Comparison of ENCODE assay signal across 10 mouse cellular contexts in the genomic region with DNA sequence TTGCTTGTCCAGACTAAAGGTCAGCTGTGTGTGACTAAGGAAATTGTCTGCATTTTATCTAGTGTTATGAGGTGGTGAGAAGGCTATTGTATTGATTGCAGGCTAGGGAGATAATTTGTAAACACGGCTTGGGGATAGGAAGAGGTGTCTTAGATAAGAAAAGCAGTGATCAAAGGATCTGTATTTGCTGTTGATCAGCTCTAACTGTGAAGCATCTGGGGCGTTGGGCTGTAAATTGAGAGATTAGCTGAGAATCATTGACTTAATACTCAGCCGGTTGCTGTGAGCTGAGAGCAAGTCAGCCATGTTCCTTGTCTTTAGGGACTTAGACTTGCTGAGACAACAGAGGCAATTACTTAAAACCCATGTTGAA. TPM values are rescaled to one million over a fixed set of nuclear protein-coding genes. Genes with fewer than 3 reads are reported as not detected.
DNase-seq lines count a peak whose midpoint lies in the region; ATAC-seq and TF ChIP-seq lines count a peak whose summit lies in the region.
"Had no signal": no experiment of that assay in that cellular context is flagged by ENCODE, and none has a peak within 500 bp of the region (broad histone marks: within the 10 kb centered on the region; RNA-seq: fewer than 3 reads in every experiment).

No protein-coding gene starts in this region.

- no peaks in the 10 kb centered on the region for H3K36me3 ChIP-seq in hindbrain, embryonic 10.5 days
- H3K36me3 ChIP-seq in hindbrain, embryonic 11.5 days (ENCODE audit: control insufficient read depth, insufficient read depth, low read length): no peaks in the 10 kb centered on the region
- no peaks in the 10 kb centered on the region for H3K36me3 ChIP-seq in intestine, embryonic 15.5 days
- H3K36me3 ChIP-seq in myocyte (ENCODE audit: control insufficient read depth, insufficient read depth): no peaks in the 10 kb centered on the region
- H3K36me3 ChIP-seq: liver, embryonic 15.5 days had no signal

- no peak overlapping the region for H3K4me3 ChIP-seq in hindbrain, embryonic 10.5 days
- no peak overlapping the region for H3K4me3 ChIP-seq in hindbrain, embryonic 11.5 days (ENCODE audit: low read depth, low read length)
- H3K4me3 ChIP-seq in intestine, embryonic 15.5 days (replicated peaks): no peak overlapping the region
- no peak overlapping the region for H3K4me3 ChIP-seq in myocyte
- H3K4me3 ChIP-seq: liver, embryonic 15.5 days had no signal

- no peaks in the 10 kb centered on the region for H3K27me3 ChIP-seq in hindbrain, embryonic 10.5 days (ENCODE audit: insufficient read depth, poor library complexity, severe bottlenecking)
- no peaks in the 10 kb centered on the region for H3K27me3 ChIP-seq in hindbrain, embryonic 11.5 days (ENCODE audit: control insufficient read depth, insufficient read depth, low read length)
- no peaks in the 10 kb centered on the region for H3K27me3 ChIP-seq in intestine, embryonic 15.5 days (replicated peaks)
- no peaks in the 10 kb centered on the region for H3K27me3 ChIP-seq in myocyte (ENCODE audit: control insufficient read depth, insufficient read depth, insufficient read length)
- H3K27me3 ChIP-seq: liver, embryonic 15.5 days had no signal

- peak overlapping the region; percentile 2; the same call in 1 of the 2 replicates for H3K27ac ChIP-seq in hindbrain, embryonic 10.5 days
- no peak overlapping the region for H3K27ac ChIP-seq in hindbrain, embryonic 11.5 days (ENCODE audit: low read depth, low read length)
- peak overlapping the region; percentile 22; the same call in 1 of the 2 replicates for H3K27ac ChIP-seq in intestine, embryonic 15.5 days
- H3K27ac ChIP-seq: liver, embryonic 15.5 days had no signal

- H3K9me3 ChIP-seq in hindbrain, embryonic 10.5 days: no peaks in the 10 kb centered on the region
- H3K9me3 ChIP-seq in hindbrain, embryonic 11.5 days (ENCODE audit: control insufficient read depth, low read length): no peaks in the 10 kb centered on the region
- no peaks in the 10 kb centered on the region for H3K9me3 ChIP-seq in intestine, embryonic 15.5 days
- H3K9me3 ChIP-seq: liver, embryonic 15.5 days had no signal

- H3K4me1 ChIP-seq in hindbrain, embryonic 10.5 days (replicated peaks): peaks cover 16% of the 10 kb centered on the region
- no peaks in the 10 kb centered on the region for H3K4me1 ChIP-seq in hindbrain, embryonic 11.5 days (replicated peaks; ENCODE audit: control insufficient read depth, insufficient read depth, low read length)
- peaks cover 9% of the 10 kb centered on the region for H3K4me1 ChIP-seq in intestine, embryonic 15.5 days (replicated peaks)

- WGBS in hindbrain, embryonic 10.5 days: 47% methylated on average over 3 of the region's 3 CpGs
- 44% methylated on average over 3 of the region's 3 CpGs for WGBS in hindbrain, embryonic 11.5 days
- WGBS in intestine, embryonic 15.5 days: 31% methylated on average over 3 of the region's 3 CpGs

- no peak overlapping the region for H3K4me2 ChIP-seq in hindbrain, embryonic 11.5 days (replicated peaks; ENCODE audit: low read depth, low read length)
- no peak overlapping the region for H3K4me2 ChIP-seq in intestine, embryonic 15.5 days (replicated peaks)
- H3K4me2 ChIP-seq in myocyte (ENCODE audit: low read depth): peak overlapping the region; percentile 76
- H3K4me2 ChIP-seq: liver, embryonic 15.5 days had no signal

- DNase-seq in hindbrain, embryonic 10.5 days (ENCODE audit: low spot score): no peak
- DNase-seq in hindbrain, embryonic 11.5 days (ENCODE audit: low spot score): no peak
- peak; percentile 48 for DNase-seq in brain, embryonic 14.5 days (ENCODE audit: low read depth)
- DNase-seq in adrenal gland, postnatal 25 days: no peak
- DNase-seq in layer of hippocampus, adult 11-12 months (ENCODE audit: low spot score): no peak
- DNase-seq: forebrain, postnatal 0 days had no signal

- TF ChIP-seq POLR2A in brain, embryonic 14.5 days (IDR thresholded peaks at IDR 0.05; ENCODE audit: borderline replicate concordance, extremely low read depth, insufficient read depth, insufficient read length, poor library complexity, severe bottlenecking): no peak
- TF ChIP-seq POLR2A in myocyte (IDR thresholded peaks at IDR 0.05; ENCODE audit: insufficient read length, low read depth): no peak

- no peak for TF ChIP-seq CTCF in brain, embryonic 14.5 days (IDR thresholded peaks at IDR 0.05; ENCODE audit: borderline replicate concordance, extremely low read depth, insufficient read depth, insufficient read length)

- H3K79me2 ChIP-seq in myocyte (ENCODE audit: control insufficient read depth, insufficient read depth): no peaks in the 10 kb centered on the region

- ATAC-seq in hindbrain, embryonic 11.5 days (ENCODE audit: low FRiP score): no peak
- peak; percentile 71 for ATAC-seq in intestine, embryonic 15.5 days
- ATAC-seq in CD4-positive, CD25-positive, alpha-beta regulatory T cell, adult 4 months: no peak
- ATAC-seq: forebrain, postnatal 0 days had no signal

- no peak overlapping the region for H3K9ac ChIP-seq in hindbrain, embryonic 11.5 days (ENCODE audit: low read depth, low read length)
- no peak overlapping the region for H3K9ac ChIP-seq in intestine, embryonic 15.5 days
- H3K9ac ChIP-seq: forebrain, postnatal 0 days; liver, embryonic 15.5 days had no signal

- no peak overlapping the region for H3ac ChIP-seq in myocyte (ENCODE audit: control insufficient read depth, insufficient read length)

TF ChIP-seq in myocyte, 11 proteins besides CTCF, POLR2A, EP300 and RAD21:
- TF ChIP-seq E2F4 (IDR thresholded peaks at IDR 0.05; ENCODE audit: insufficient read depth) (no peak), MYOD1 (IDR thresholded peaks at IDR 0.05; ENCODE audit: control insufficient read depth in 1 of 3, insufficient read length in 2 of 3, low read depth in 2 of 3) (no peak), SRF (IDR thresholded peaks at IDR 0.05; ENCODE audit: control insufficient read depth, insufficient read length, low read depth) (no peak), CEBPB (IDR thresholded peaks at IDR 0.05; ENCODE audit: insufficient read depth, poor library complexity, severe bottlenecking) (no peak), POLR2AphosphoS2 (IDR thresholded peaks at IDR 0.05; ENCODE audit: insufficient read length, low read depth) (no peak), REST (IDR thresholded peaks at IDR 0.05; ENCODE audit: insufficient read depth, insufficient read length) (no peak), TCF12 (IDR thresholded peaks at IDR 0.05; ENCODE audit: insufficient read depth, poor library complexity, severe bottlenecking) (no peak), MYOG (IDR thresholded peaks at IDR 0.05; ENCODE audit: control insufficient read depth in 1 of 3, insufficient read depth in 1 of 3, insufficient read length in 2 of 3, low read depth in 2 of 3) (no peak)

RNA-seq across cellular contexts. Expression of gene Rad51b, which starts 55.6 kb away (rescaled TPM):
- 6.6 and 7.9 TPM in 2 replicates for polyA plus RNA-seq in hindbrain, embryonic 10.5 days (2016; fragmentation: Nextera tagmentation; extraction: Ambion mirVana)
- 4.9 and 6.5 TPM in 2 replicates for polyA plus RNA-seq in hindbrain, embryonic 11.5 days (2014; fragmentation: Nextera tagmentation; extraction: Ambion mirVana)
- 0.67 and 1.1 TPM in 2 replicates for polyA plus RNA-seq in brain, embryonic 14.5 days (2012; rRNA removed)
- polyA plus RNA-seq in intestine, embryonic 15.5 days (2015; fragmentation: Nextera tagmentation; extraction: Ambion mirVana): 7.8 and 8.4 TPM in 2 replicates
- 1.8 TPM for polyA plus RNA-seq in myocyte (2012; fragmentation: generic; extraction: Trizol)
- total RNA-seq in adrenal gland, postnatal 25 days (2021): 1.3 and 1.6 TPM in 2 replicates
- polyA plus RNA-seq in CD4-positive, CD25-positive, alpha-beta regulatory T cell, adult 4 months (2017; shearing (Covaris generic)): 1 to 10 TPM; 3.7 to 4.5 TPM

RNA-seq across cellular contexts. Expression of gene Zfyve26, which starts 56.6 kb away (rescaled TPM):
- 11.8 and 15.9 TPM in 2 replicates for polyA plus RNA-seq in hindbrain, embryonic 10.5 days (2016; fragmentation: Nextera tagmentation; extraction: Ambion mirVana)
- 13.7 and 17.0 TPM in 2 replicates for polyA plus RNA-seq in hindbrain, embryonic 11.5 days (2014; fragmentation: Nextera tagmentation; extraction: Ambion mirVana)
- 25.0 and 26.0 TPM in 2 replicates for polyA plus RNA-seq in brain, embryonic 14.5 days (2012; rRNA removed)
- 11.6 and 13.7 TPM in 2 replicates for polyA plus RNA-seq in intestine, embryonic 15.5 days (2015; fragmentation: Nextera tagmentation; extraction: Ambion mirVana)
- polyA plus RNA-seq in myocyte (2012; fragmentation: generic; extraction: Trizol): 9.9 TPM
- total RNA-seq in adrenal gland, postnatal 25 days (2021): 25.3 and 30.1 TPM in 2 replicates
- polyA plus RNA-seq in CD4-positive, CD25-positive, alpha-beta regulatory T cell, adult 4 months (2017; shearing (Covaris generic)): 10 to 100 TPM; 23.1 to 37.7 TPM
